14 mouse cellular contexts compared by ENCODE assay signal in the genomic region with DNA sequence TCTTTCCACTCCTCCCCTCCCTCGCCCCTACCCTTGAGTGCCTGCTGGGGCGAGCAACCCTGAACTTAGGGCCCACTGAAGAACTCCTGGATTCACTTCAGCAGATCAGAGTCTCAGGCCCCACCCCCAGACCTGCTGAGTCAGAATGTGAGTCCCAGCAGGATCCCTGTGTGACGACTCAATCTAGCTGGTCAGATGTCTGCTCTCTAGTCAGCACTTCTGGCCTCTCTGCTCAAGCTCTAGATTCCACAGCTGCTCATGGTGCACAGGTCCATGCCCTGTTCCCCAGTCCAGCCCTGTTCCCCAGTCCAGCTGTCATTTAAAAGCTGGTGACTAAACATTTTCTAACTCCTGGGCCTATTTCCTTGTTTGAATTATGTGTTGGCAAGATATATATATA. TPM values are rescaled to one million over a fixed set of nuclear protein-coding genes. Genes with fewer than 3 reads are reported as not detected.
"Had no signal": no experiment of that assay in that cellular context is flagged by ENCODE, and none has a peak within 500 bp of the region (broad histone marks: within the 10 kb centered on the region; RNA-seq: fewer than 3 reads in every experiment).

No protein-coding gene starts in this region.

- H3K9me3 ChIP-seq: limb, embryonic 15.5 days; liver, embryonic 12.5 days; lung, embryonic 15.5 days had no signal

- H3K4me2 ChIP-seq: kidney, embryonic 15.5 days; limb, embryonic 15.5 days; liver, embryonic 12.5 days; lung, embryonic 15.5 days; midbrain, embryonic 12.5 days; neural tube, embryonic 13.5 days had no signal

- H3K36me3 ChIP-seq: kidney, embryonic 15.5 days; limb, embryonic 15.5 days; liver, embryonic 12.5 days; lung, embryonic 15.5 days; midbrain, embryonic 12.5 days; neural tube, embryonic 13.5 days had no signal

- H3K4me3 ChIP-seq: kidney, embryonic 15.5 days; left cerebral cortex, adult 2 months; limb, embryonic 15.5 days; liver, embryonic 12.5 days; lung, embryonic 15.5 days; midbrain, embryonic 12.5 days; neural tube, embryonic 13.5 days had no signal

- H3K27me3 ChIP-seq: kidney, embryonic 15.5 days; limb, embryonic 15.5 days; lung, embryonic 15.5 days; midbrain, embryonic 12.5 days; neural tube, embryonic 13.5 days had no signal

- DNase-seq: kidney, postnatal 14 days; right cerebral cortex, postnatal 14 days; thymus, adult 2 months; thymus, postnatal 25 days had no signal

- H3K27ac ChIP-seq: kidney, embryonic 15.5 days; left cerebral cortex, adult 2 months; limb, embryonic 15.5 days; liver, embryonic 12.5 days; lung, embryonic 15.5 days; midbrain, embryonic 12.5 days; neural tube, embryonic 13.5 days had no signal

- H3K9ac ChIP-seq: kidney, embryonic 15.5 days; limb, embryonic 15.5 days; liver, embryonic 12.5 days; lung, embryonic 15.5 days; midbrain, embryonic 12.5 days; neural tube, embryonic 13.5 days had no signal

- ATAC-seq: liver, embryonic 12.5 days; midbrain, embryonic 16.5 days had no signal

- H3K4me1 ChIP-seq: kidney, embryonic 15.5 days; limb, embryonic 15.5 days; liver, embryonic 12.5 days; midbrain, embryonic 12.5 days; neural tube, embryonic 13.5 days had no signal

RNA-seq across cellular contexts. Expression of a gene that starts 13.9 kb away (rescaled TPM):
- polyA plus RNA-seq: kidney, embryonic 15.5 days; limb, embryonic 11.5 days; limb, embryonic 15.5 days; liver, embryonic 12.5 days; lung, embryonic 15.5 days; midbrain, embryonic 12.5 days; neural tube, embryonic 13.5 days; spleen, adult 2 months; thymus, adult 2 months had no signal
